Mouse (Mus musculus) right cerebral cortex, adult 18-20 months (tissue): ENCODE results near the gene Ugt1a9.
"Not testable (repeated sequence)": the region's sequence is repeated elsewhere in the genome, so short reads cannot be mapped to it uniquely, and the experiment has no call there.

Experiments used
- DNase-seq: peaks from one replicate; pipeline ENCODE4 v3.0.0; 2022; ENCODE audit warnings: mixed read lengths

Ugt1a9 gene

DNA sequence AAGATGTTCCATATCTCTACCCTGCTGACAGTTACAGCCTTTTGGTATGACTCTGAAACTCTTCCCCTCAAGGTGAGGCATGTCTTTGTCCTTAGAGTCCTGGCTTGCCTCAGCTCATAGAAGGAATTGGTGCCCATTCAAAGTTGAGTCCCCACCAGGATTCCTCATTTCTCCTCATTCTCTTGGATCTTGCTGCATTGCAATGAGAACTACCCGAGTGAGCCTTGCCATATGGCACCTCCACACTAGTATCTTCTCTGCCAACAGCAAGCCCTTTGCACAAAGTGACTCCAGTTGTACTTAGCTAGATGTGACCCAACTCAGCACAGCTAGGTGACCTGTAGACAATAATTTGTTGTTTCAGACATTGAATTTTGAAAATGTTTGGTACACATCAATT, 153.0 kb downstream of the Ugt1a9 start:
- DNase-seq = no peak

DNA sequence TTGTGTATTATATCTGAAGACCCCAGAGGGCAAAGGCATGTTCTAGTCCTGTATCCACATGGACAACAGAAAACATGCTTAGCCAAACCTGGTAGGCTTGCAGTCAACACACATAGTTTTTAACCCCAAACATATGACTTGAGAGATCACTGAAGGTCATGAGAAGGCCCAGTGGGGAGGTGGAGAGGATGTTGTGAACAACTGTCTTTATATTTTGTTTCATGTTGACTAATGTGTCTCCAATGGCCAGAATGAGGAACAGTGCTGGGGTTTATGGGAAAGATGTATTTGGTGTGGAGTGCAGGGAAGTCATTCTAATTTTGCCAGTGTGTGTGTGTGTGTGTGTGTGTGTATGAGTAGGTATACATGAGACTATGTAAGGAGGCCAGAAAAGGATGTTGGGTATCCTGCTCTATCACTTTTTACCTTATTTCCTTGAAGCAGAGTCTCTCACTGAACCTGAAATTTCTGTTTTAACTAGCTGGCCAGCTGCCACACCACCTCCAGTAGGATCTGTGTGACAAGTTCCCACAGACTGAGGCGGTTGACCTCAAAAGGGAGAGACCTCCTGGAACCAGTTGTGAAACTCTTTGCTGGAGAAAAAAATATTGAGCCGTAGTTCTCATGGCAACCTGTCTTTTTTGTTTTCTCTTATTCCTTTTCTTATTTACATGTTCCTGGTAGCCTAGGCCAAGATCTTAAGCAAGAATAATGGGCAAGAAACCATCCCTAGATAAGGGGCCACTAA, 153.6 kb downstream of the Ugt1a9 start:
- no peak for DNase-seq

DNA sequence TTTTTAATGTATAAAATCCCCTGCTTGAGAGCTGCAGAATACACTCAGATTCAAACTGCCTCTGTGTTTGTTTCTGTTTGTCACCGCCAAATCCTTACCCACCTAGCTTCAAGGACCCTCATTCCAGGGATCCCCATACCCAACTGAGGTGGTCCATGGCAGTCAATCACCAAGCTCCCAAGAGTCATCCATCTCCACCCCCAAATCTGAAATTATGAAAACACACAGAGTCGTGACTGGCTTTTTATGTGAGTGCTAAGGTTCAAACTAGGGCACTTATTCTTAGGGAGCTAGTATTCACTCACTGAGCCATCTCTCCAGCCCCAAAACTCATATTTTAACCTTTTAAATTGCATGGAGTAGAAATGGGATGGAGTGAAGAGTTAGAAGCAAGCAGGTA, 154.7 kb downstream of the Ugt1a9 start:
- not testable (repeated sequence) for DNase-seq

DNA sequence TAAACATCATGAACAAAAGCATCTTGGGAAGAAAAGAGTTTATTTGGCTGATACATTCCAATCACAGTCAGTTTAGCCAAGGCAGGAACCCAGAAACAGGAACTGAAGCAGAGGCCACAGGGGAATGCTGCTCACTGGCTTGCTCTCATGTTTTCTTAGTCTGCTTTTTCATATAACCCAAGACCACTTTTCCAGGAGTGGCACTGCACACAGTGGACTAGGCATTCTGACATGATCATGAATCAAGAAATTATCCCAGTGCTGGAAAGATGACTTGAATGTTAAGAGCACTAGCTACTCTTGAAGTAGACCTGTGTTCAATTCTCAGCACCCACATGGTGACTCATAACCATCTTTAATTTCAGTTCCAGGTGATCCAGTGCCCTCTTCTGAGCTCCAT, 155.1 kb downstream of the Ugt1a9 start:
- DNase-seq = no peak

DNA sequence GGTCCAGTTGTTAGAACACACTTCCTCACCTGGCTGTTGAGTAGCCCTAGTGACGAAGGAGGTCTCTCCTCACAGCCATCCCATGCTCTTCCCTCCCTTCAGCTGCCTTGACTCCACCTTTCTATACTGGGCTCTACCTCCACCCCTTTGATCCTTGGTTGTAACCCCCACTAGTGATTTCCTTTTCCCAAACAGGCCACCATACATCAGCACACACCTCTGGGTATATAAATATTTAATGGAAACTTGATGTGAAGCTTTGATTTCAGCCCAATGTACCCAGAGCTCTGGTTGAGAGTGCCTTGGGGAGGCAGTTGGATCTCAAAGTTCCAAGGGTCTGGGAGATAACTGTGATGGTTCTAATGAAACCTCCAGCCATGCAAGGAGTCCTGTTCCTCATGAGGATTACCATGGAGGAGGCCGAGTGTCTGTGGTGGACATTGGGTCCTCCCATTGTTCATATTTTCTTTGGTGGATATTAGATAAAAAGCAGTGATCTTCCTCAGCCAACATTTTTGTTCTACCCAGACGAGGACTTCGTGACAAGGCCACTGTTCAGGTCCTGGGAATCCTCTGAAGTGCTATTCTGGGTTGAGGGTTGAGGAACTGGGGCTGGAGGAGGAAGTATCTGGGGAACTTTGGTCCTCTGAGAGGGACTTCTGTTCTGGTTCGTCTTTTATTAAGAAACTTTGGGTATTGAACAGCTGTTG, 156.2 kb downstream of the Ugt1a9 start, which contains the start of gene Mroh2a:
TSS of gene Mroh2a (plus strand) at position 317 of the 710 bp plus-strand sequence.
- DNase-seq = no peak

DNA sequence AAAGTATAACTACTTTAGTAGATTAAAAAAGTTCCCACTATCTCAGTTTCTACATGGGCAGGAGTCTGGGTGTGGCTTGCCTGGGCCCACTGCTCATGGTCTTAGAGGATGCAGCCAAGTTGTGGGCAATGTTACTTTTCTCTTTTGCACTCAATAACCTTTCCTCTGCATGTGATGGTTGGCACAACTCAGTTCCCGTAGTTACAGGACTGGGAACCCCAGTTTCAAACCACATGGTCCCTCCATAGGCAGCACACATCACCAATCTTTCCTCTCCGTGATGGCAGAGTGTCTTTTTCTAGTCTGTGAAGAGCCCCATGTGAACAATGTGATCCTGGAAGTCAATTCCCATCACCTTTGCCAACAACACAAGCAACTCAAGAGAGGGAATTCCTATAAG, 156.9 kb downstream of the Ugt1a9 start:
- no peak for DNase-seq

DNA sequence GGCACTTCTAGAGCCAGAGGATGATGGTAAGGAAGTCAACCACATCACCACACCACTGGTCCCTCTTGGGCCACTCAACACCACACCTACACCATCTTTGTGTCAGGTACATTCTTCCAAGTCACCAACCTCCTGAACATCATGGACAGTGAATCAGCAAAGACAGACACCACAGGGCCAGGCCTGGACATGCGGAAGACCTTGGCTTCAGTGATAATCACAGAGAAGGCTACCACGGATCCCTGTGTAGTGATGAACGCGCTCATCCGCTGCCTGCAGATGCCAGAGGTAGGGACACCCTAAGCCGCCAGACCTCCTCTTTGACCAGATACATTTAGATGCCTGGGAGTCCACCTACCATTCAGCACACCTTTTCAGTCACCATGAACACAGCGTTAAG, 157.5 kb downstream of the Ugt1a9 start:
- no peak for DNase-seq

DNA sequence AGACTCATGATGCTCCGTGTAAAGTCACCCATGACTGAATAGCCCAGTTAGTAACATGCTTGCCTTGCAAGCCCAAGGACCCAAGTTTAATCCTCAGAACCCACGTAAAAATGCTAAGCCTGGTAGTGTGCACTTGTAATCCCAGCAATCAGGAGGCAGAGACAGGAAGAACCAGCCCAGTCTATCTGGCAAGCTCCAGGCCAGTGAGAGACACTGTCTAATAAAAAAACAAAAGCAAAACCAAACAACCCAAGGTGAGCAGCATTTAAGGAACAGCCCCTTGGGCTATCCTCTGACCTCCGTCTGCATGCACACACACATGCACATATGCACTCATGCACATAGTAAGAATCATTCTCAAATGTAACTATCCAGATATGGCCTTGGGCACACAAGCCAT, 159.0 kb downstream of the Ugt1a9 start:
- DNase-seq = no peak

DNA sequence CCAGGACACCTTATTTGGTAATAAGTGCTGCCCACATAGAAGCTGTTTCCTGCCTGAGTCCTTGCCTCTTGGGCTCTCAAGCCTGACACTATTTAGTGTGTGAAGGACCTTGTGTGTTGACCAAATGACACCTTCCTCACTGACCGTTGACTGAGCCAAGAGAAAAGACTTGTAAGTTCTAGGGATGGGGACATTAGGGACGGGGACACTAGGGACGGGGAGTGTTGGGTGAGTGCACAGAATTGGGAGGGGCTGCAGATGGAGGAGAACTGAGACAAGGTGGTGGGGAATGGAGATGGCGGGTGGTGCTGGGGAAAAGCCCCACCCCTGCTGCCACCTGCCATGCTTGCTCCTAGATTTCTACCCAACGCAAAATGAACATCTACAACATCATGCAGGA, 159.4 kb downstream of the Ugt1a9 start:
- no peak for DNase-seq

DNA sequence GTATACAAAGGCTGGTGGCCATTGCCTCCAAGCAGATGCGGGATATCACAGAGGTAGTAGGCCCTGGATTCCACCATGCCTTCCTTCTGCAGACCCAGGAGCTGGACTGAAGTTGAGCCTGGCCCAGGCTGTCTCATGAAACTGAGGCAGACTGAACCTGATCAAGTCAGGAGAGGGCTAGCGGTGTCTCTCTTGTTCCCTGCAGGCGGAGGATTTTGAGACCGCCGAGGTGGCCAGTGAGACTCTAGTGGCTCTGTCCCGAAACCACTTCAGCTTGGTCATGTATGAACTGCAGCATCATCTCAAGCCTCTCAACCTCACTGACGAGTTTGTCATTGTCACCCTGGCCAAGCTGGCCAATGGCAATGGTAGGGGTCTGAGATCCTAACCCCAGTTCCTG, 159.8 kb downstream of the Ugt1a9 start:
- no peak for DNase-seq

DNA sequence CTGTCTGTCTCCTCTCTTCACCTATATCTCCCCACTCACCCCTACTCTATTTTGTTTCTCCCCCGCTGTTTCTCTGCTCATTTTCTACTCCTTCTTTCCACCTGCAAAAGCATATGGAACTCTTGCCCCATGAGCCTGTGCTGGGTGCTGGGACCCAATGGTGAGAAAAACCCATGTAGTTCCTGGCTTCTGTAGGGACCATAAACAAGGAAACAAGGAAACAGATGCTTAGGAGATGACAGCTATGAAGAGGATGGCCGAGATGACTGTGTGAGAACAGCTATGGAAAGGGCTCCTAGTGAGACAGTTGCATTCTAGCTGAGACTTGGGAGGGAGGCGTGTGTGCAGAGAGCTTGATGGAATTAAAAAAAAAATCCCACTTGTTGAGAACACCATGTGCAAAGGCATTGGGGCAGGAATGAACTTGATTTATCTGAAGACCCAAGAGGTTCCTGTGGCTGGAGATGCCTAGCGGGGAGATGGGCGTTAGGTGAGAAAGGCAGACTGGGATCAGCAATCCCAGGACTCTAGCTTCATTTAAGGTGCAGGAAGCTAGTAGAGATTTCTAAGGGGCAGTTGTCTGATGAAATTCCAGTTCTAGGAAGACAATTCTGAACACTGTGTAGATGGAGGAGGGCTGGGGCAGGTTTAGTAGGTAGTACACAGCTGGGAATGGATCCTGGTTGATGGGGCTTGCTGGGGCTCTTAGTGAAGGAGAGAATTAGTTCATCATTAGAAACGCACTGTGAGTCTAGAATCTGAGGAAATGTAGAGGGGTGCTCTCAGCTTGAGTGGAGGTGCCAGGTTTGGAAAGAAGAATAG, 160.6 kb downstream of the Ugt1a9 start:
- DNase-seq = no peak

DNA sequence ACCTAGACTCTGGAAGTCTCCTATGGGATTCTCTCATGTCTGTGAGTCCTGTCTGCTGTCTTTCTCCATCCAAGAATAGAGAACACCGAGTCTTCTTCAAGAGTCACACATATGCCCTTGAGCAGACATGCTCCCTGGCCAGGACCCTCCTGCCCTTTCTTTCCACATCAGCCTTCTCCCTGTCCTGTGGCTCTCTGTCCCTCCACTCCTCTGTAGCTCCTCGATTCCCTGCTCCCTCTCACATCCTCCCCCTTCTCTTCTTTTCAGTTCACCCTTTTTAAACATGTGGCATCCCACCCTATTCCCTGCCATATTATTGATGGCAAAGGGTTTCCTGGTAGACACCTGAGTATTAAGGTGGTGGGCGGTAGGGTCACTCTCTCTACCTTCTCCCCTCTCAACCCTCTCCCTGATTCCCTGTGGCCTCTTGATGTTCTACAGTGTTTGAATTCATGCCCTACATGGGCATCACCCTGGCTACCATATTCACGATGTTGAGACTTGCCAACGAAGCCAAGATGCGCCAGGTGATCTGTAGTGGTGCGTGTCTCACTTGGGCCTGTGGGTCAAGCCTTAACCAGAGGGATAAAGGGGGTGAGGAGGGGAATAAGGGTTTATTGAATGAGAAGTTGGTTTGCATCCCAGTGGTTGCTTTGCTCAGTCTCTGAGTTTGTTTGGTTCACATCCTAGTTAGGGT, 161.4 kb downstream of the Ugt1a9 start:
- DNase-seq = no peak

DNA sequence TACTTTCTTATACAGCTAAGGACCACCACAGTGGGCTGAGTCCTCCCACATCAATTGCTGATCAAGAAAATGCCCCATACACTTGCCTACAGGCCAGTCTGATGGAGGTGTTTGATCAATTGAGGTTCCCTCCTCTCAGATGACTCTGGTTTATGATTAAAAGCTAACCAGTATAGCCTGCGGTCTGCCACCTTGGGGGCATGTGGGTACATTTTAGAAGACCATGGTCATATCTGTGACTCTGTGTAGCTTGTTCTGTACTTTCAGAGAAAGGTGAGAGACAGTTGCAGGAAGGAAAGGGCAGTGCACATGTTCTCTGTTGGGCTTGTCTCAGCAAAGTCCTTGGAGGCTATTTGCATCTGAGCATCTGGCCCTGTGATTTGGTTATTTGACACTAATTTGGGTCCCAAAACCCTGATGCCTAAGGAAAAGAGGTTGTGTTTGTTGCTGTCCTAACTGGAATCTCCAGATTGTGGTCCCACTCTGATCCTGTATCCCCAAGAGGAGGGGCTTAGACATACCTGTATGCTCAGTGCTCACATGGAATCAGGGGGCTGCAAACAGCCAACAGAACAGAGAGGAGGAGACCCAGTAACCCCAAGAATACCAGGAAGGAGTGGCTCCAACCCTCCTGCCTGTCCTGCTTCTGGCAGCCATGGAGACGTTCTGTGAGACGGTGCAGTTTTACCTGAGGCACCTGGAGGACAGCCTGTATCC, 162.2 kb downstream of the Ugt1a9 start:
- no peak for DNase-seq

DNA sequence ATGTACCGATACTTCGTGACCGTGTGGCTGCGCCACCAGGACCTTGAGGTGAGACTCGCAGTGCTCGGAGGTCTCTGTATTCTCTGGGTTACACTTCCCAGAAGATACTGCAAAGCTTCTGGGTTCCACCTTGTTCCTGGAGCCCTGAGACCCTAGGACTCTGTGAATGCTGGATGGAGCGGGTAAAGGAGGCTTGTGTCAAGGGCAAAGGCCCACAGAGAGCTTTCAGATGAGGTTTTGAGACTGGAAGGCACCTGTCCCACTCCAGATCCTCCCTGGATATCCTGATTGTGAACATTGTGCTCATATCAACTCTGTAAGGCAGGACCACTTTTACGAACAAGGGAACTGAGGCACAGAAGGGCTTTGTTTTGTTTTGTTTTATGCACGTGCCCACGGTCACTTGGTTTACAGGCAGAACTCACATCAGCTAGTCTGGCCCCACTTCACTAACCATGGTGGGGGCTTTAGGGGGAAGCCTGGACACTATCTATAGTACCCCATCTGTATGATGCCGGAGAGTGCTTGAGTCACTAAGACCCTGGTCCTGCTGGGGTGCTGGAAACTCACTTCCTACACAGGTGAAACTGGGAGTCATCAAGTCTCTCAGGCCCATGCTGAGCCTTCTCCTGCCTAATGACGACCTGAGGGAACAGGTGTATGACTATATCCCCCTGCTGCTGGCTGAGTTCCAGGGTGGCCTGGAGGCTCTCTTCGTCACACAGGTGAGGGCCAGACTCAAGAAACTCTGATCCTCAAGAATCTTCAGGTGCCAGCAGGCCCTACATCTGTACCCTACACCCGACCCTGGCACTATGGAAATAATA, 163.0 kb downstream of the Ugt1a9 start:
- DNase-seq = no peak

DNA sequence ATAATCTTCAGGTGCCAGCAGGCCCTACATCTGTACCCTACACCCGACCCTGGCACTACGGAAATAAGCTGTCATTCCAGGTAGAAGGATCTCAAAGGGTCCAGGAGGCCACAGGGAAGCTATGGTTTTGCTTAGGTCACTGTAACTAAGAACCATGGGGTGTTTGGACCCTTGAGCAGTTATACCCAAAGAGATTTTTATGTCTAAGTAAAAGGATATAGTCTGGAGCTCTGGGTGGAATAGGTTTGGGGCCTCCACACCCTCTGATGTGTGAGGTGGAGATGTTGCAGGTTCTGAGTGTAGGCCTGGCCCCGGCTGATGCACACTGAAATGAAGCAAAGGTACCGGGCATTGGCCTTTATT, 163.6 kb downstream of the Ugt1a9 start:
- no peak for DNase-seq

DNA sequence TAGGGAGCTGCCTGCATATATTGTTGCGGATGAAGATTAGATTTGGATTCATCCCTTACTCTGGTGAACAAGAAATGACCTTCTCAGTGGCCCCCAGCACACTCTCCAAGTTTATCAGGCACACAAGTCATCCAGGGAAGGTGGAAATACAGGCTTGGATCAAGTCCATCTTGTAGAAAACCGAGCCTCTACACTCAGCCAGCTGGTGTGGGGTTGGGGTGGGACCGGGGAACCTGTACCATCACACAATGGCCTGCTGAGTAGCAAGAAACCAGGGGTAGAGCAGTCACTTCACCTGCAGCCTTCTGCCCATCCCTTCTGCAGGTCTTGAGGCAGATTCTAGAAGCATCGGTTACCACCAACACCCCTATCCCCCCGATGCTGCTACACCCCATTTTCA, 164.0 kb downstream of the Ugt1a9 start:
- DNase-seq = no peak

DNA sequence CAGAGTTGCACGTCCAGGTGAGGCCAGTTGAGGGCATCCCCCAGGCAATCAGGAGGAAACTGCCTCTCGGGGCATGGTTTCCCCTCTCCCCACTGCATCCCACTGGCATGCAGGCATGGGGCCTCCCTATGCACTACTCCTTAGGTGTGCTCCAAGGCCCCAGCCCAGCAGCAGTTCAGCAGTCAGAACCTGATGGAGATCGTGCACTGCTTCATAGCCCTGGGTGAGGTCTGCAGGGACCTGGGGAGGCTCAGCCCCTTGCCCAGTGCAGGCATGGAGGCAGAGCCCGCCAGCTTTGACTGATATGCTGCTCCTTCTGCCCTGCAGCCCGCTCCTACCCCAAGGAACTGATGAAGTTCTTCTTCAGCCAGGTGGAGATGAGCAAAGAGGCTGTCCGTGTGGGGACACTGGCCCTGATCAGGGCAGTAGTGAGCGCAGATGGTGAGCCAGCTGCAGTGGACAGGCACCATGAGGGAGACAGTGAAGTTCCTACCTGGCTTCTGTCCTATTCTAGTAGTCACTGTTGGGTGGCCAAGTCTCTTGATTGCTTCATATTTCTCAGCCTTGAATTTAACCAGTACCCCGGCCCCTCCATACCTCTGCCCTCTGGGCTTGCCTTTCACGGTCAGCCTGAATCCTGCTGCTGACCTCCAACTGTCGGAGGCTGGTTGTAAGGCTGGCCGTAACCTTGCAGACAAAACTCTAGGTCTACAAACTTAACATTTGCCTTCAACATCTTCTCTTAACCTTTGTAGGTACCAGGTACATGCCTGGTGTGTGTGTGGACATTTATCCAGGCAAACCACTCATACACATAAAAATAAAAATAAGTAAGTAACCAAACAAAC, 164.7 kb downstream of the Ugt1a9 start:
- DNase-seq = no peak

DNA sequence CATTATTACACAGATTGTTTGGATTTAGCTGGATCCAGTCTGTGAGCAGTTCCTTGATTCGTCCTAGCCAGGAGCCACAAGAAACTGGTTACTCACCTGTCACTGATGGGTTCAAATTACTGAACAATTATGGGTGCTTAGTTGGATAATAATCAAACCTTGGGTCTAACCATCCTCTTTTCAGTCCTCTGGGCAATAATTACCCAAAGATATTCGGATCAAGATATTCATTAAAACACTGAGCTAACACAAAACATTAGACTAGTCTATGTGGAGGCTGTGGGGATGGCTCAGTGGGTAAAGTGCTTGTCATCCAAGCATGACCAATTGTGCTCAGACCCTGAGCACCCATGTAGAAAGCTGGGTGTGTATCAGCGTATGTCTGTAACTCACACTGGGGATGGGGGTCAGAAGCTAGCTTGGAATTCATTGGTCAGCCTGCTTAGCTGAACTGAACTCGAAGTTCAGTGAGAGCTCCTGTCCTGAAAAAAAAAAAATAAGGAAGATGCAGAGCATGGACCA, 165.4 kb downstream of the Ugt1a9 start:
- DNase-seq = no peak

DNA sequence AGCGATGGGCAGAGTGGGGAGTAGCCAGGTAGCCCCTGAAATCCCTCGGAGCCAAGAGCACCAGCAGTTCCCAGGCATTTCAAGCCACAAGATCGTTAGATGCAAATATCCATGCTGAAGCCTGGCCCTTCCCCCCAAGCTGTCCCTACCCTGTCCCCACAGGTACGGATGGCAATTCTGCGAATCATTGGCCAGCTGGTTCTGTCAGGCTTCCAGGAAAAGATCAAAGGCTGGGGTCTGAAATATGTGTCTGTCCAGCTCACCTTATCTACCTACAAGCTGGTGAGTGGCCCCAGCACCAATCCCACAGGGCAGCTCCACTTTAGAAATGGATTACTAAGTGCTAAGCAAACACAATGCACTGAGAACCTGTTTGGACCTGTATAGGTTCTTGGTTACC, 166.7 kb downstream of the Ugt1a9 start:
- no peak for DNase-seq

DNA sequence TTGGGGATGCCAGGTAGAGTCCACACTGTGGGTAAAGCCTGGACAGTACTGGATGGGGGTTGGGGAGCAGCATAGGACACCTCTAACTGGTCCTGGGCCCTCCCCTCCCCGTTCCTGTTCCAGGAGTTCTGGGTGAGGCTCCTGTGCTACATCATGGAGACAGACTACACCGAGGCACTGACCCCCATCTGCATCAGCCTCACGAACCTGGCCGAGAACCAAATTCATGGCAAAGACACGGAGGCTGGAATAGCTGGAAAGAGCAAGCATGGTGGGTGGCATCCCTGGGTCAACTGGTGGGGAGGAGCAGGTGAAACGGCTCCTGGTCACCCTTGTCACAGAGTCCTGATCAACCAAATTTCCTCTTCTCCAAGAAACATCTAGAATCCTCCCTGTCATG, 168.2 kb downstream of the Ugt1a9 start:
- no peak for DNase-seq
